Mouse (Mus musculus) megakaryocyte, embryonic 14.5 days (primary cell): ENCODE results near the gene Pllp.

Experiments
- FLI1 ChIP-seq: IDR thresholded peaks from 2 replicates; pipeline ENCODE4 v1.6.1; 2012; ENCODE audit warnings: low read length, inconsistent platforms, mixed read lengths
- GATA1 ChIP-seq: IDR thresholded peaks from 3 replicates; pipeline ENCODE4 v1.6.1; 2012; ENCODE audit warnings: mixed read lengths, low read length, inconsistent platforms, borderline replicate concordance

GRCm38 (mm10) chr8:94704669-94704984 is 8.5 kb upstream of the Pllp start:
- TF ChIP-seq GATA1: no peak
- TF ChIP-seq FLI1: no peak
